Mouse (Mus musculus) myocyte (in vitro differentiated cells): ENCODE measurements at regions not wholly inside any gene's neighbourhood (a gene's known extent, or its start where the extent isn't known, plus 50 kb on each side); places are given as distances from the start of the nearest gene placed in this dataset.

Source experiments
- H3K27me3 ChIP-seq: one replicate; pipeline ENCODE4 v1.6.1; 2011; ENCODE audit not compliant: control insufficient read depth, insufficient read depth, insufficient read length
- H3K36me3 ChIP-seq: one replicate; pipeline ENCODE4 v1.6.1; 2011; ENCODE audit not compliant: control insufficient read depth, insufficient read depth
- H3K4me2 ChIP-seq: one replicate; pipeline ENCODE4 v1.6.1; 2011; ENCODE audit warnings: low read depth, control low read depth
- H3K4me3 ChIP-seq: one replicate; pipeline ENCODE4 v1.5.1; 2011; ENCODE audit warnings: mild to moderate bottlenecking, control low read depth, moderate library complexity
- H3K79me2 ChIP-seq: one replicate; pipeline ENCODE4 v1.6.1; 2011; ENCODE audit not compliant: control insufficient read depth, insufficient read depth
- H3ac ChIP-seq: one replicate; pipeline ENCODE4 v1.6.1; 2011; ENCODE audit not compliant: control insufficient read depth, insufficient read length
- CEBPB ChIP-seq: IDR thresholded peaks from 2 replicates; pipeline ENCODE4 v1.6.1; 2011; ENCODE audit warnings: mild to moderate bottlenecking, moderate library complexity; ENCODE audit not compliant: poor library complexity, insufficient read depth, severe bottlenecking
- E2F4 ChIP-seq: IDR thresholded peaks from one replicate; pipeline ENCODE4 v1.6.1; 2011; ENCODE audit warnings: mild to moderate bottlenecking, control low read depth, moderate library complexity; ENCODE audit not compliant: insufficient read depth
- MAX ChIP-seq: IDR thresholded peaks from one replicate; pipeline ENCODE4 v1.6.1; 2011; ENCODE audit warnings: low read depth, mild to moderate bottlenecking, control low read depth
- MYOD1 ChIP-seq, 3 experiments: IDR thresholded peaks; one replicate each; pipeline ENCODE4 v1.6.1; 2011; ENCODE audit warnings: control low read depth in 2 of 3, low read depth in 2 of 3, mild to moderate bottlenecking in 2 of 3, moderate library complexity in 1 of 3; ENCODE audit not compliant: insufficient read length in 2 of 3, control insufficient read depth in 1 of 3
- MYOG ChIP-seq, 3 experiments: IDR thresholded peaks; one replicate each; pipeline ENCODE4 v1.6.1; 2011; ENCODE audit warnings: control low read depth in 2 of 3, low read depth in 2 of 3, mild to moderate bottlenecking in 2 of 3; ENCODE audit not compliant: insufficient read length in 2 of 3, control insufficient read depth in 1 of 3, insufficient read depth in 1 of 3
- POLR2A ChIP-seq: IDR thresholded peaks from one replicate; pipeline ENCODE4 v1.6.1; 2011; ENCODE audit warnings: low read depth, mild to moderate bottlenecking, control low read depth, moderate library complexity; ENCODE audit not compliant: insufficient read length
- POLR2AphosphoS2 ChIP-seq: IDR thresholded peaks from one replicate; pipeline ENCODE4 v1.6.1; 2011; ENCODE audit warnings: low read depth, control low read depth; ENCODE audit not compliant: insufficient read length
- REST ChIP-seq: IDR thresholded peaks from one replicate; pipeline ENCODE4 v1.6.1; 2011; ENCODE audit warnings: mild to moderate bottlenecking, control low read depth, moderate library complexity; ENCODE audit not compliant: insufficient read depth, insufficient read length
- SRF ChIP-seq: IDR thresholded peaks from one replicate; pipeline ENCODE4 v1.6.1; 2011; ENCODE audit warnings: low read depth; ENCODE audit not compliant: control insufficient read depth, insufficient read length
- TCF12 ChIP-seq: IDR thresholded peaks from one replicate; pipeline ENCODE4 v1.6.1; 2011; ENCODE audit warnings: mild to moderate bottlenecking, control low read depth; ENCODE audit not compliant: poor library complexity, insufficient read depth, severe bottlenecking
- TCF3 ChIP-seq: IDR thresholded peaks from one replicate; pipeline ENCODE4 v1.6.1; 2011; ENCODE audit warnings: low read depth, control low read depth; ENCODE audit not compliant: insufficient read length
- USF1 ChIP-seq: IDR thresholded peaks from one replicate; pipeline ENCODE4 v1.6.1; 2011; ENCODE audit warnings: low read depth, mild to moderate bottlenecking, control low read depth, moderate library complexity

- Histone ChIP-seq H3ac (no peak overlapping the region), H3K36me3 (no peaks in the 10 kb centered on the region), H3K4me3 (no peak overlapping the region), H3K79me2 (no peaks in the 10 kb centered on the region), H3K4me2 (no peak overlapping the region), H3K27me3 (no peaks in the 10 kb centered on the region)
- TF ChIP-seq CEBPB (no peak), E2F4 (no peak), MYOD1 (IDR thresholded peaks at IDR 0.05; ENCODE audit: control insufficient read depth in 1 of 3, insufficient read length in 2 of 3, low read depth in 2 of 3) (no peak), MYOG (IDR thresholded peaks at IDR 0.05; ENCODE audit: control insufficient read depth in 1 of 3, insufficient read depth in 1 of 3, insufficient read length in 2 of 3, low read depth in 2 of 3) (no peak), REST (no peak), USF1 (no peak), POLR2AphosphoS2 (no peak), MAX (no peak)
Measured at GRCm38 (mm10) chr3:41423630-41424029, 131.9 kb upstream of the Jade1 start.

GRCm38 (mm10) chr3:41422615-41423579 lies 132.6 kb upstream of the Jade1 start:
- TF ChIP-seq MYOG (IDR thresholded peaks at IDR 0.05; ENCODE audit: control insufficient read depth in 1 of 3, insufficient read depth in 1 of 3, insufficient read length in 2 of 3, low read depth in 2 of 3), result peak in 1 of 3 experiments; percentile 39
- peak in 1 of 3 experiments; percentile 41 for TF ChIP-seq MYOD1 (IDR thresholded peaks at IDR 0.05; ENCODE audit: control insufficient read depth in 1 of 3, insufficient read length in 2 of 3, low read depth in 2 of 3)
- no peak for TF ChIP-seq E2F4
- Histone ChIP-seq H3K4me2 (no peak overlapping the region), H3ac (no peak overlapping the region), H3K79me2 (no peaks in the 10 kb centered on the region), H3K4me3 (no peak overlapping the region), H3K36me3 (no peaks in the 10 kb centered on the region), H3K27me3 (no peaks in the 10 kb centered on the region)

GRCm38 (mm10) chr3:41413771-41414170 lies 141.8 kb upstream of the Jade1 start:
- Histone ChIP-seq H3K27me3 (no peaks in the 10 kb centered on the region), H3K4me2 (no peak overlapping the region), H3K4me3 (no peak overlapping the region), H3K36me3 (no peaks in the 10 kb centered on the region), H3ac (no peak overlapping the region), H3K79me2 (no peaks in the 10 kb centered on the region)
- TF ChIP-seq MYOG (IDR thresholded peaks at IDR 0.05; ENCODE audit: control insufficient read depth in 1 of 3, insufficient read depth in 1 of 3, insufficient read length in 2 of 3, low read depth in 2 of 3) (no peak), MYOD1 (IDR thresholded peaks at IDR 0.05; ENCODE audit: control insufficient read depth in 1 of 3, insufficient read length in 2 of 3, low read depth in 2 of 3) (no peak)

- no peaks in the 10 kb centered on the region for H3K79me2 ChIP-seq
- H3K4me2 ChIP-seq, result no peak overlapping the region
- no peaks in the 10 kb centered on the region for H3K36me3 ChIP-seq
- H3K4me3 ChIP-seq, result no peak overlapping the region
- no peak overlapping the region for H3ac ChIP-seq
- TF ChIP-seq MAX, result no peak
- TF ChIP-seq REST, result no peak
- TF ChIP-seq CEBPB, result no peak
- no peak for TF ChIP-seq SRF
- no peak for TF ChIP-seq TCF12
- no peak for TF ChIP-seq E2F4
- TF ChIP-seq POLR2AphosphoS2, result no peak
- no peak for TF ChIP-seq MYOG (IDR thresholded peaks at IDR 0.05; ENCODE audit: control insufficient read depth in 1 of 3, insufficient read depth in 1 of 3, insufficient read length in 2 of 3, low read depth in 2 of 3)
- TF ChIP-seq TCF3, result no peak
- TF ChIP-seq POLR2A, result no peak
- TF ChIP-seq MYOD1 (IDR thresholded peaks at IDR 0.05; ENCODE audit: control insufficient read depth in 1 of 3, insufficient read length in 2 of 3, low read depth in 2 of 3), result no peak
- no peak for TF ChIP-seq USF1
- no peaks in the 10 kb centered on the region for H3K27me3 ChIP-seq
Measured at GRCm38 (mm10) chr3:41412698-41413097, 142.8 kb upstream of the Jade1 start.

- no peak overlapping the region for H3K4me3 ChIP-seq
- H3K36me3 ChIP-seq, result no peaks in the 10 kb centered on the region
- TF ChIP-seq SRF, result no peak
- no peak for TF ChIP-seq E2F4
- TF ChIP-seq POLR2A, result no peak
- no peak for TF ChIP-seq POLR2AphosphoS2
- no peak for TF ChIP-seq USF1
- no peak for TF ChIP-seq TCF12
- no peak for TF ChIP-seq MYOG (IDR thresholded peaks at IDR 0.05; ENCODE audit: control insufficient read depth in 1 of 3, insufficient read depth in 1 of 3, insufficient read length in 2 of 3, low read depth in 2 of 3)
- TF ChIP-seq MAX, result no peak
- no peak for TF ChIP-seq REST
- no peak for TF ChIP-seq MYOD1 (IDR thresholded peaks at IDR 0.05; ENCODE audit: control insufficient read depth in 1 of 3, insufficient read length in 2 of 3, low read depth in 2 of 3)
- no peak for TF ChIP-seq CEBPB
- TF ChIP-seq TCF3, result no peak
- peak overlapping the region; percentile 53 for H3K4me2 ChIP-seq
- no peaks in the 10 kb centered on the region for H3K79me2 ChIP-seq
- H3K27me3 ChIP-seq, result no peaks in the 10 kb centered on the region
- H3ac ChIP-seq, result no peak overlapping the region
Measured at GRCm38 (mm10) chr3:41408821-41409737, 146.5 kb upstream of the Jade1 start.
